Comparison of ENCODE assay signal across 8 mouse cellular contexts in the genomic region with DNA sequence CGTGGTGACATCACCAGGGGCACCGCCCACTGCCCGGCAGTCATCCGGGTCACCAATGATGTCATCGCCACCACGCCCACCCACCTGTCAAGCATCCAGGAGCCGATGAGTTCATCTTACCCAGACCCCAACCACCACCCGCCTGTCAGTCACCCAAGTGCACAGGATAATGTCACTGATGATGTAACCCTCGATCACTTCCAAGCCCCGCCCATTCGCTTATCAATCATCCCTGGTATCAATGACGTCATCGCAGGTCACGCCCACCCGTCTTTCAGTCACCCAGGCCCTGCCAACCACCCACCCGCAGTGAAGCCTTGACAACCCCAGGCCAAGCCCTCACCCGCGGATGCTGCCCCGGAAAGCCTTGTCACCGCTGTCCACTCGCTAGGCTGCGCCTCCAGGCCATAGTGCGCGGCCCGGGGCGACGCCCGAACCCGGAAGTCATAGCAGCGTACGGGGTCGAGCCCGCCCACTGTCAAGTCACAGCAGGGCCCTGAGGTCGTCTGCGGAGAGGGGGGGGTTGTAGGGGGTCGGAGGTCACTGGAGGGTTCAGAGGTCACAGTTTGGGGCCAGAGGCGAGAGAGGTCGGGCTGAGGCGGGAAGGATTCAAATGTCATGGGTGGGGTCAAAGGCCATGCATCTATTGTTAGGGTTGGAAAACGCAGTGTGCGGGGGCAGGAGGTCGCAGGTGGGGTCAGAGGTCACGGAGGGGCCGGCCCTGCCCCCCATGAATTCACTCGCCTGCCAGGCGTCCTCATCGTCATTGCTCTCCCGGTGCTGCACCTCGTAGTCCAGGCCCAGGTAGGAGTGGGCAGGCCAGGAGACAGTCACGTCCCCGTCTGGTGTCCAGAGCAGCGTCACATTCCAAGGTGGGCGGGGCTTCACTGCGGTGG. TPM values are rescaled to one million over a fixed set of nuclear protein-coding genes. Genes with fewer than 3 reads are reported as not detected.
DNase-seq lines count a peak whose midpoint lies in the region; ATAC-seq and TF ChIP-seq lines count a peak whose summit lies in the region.

No protein-coding gene starts in this region.

- H3K27ac ChIP-seq in forebrain, embryonic 10.5 days = peak overlapping the region; percentile 83; the same call in 1 of the 2 replicates
- H3K27ac ChIP-seq in hindbrain, embryonic 13.5 days = peak overlapping the region; percentile 98
- H3K27ac ChIP-seq in midbrain, postnatal 0 days (ENCODE audit: low read depth, low read length) = peak overlapping the region; percentile 95

- no peak overlapping the region for H3K9ac ChIP-seq in hindbrain, embryonic 13.5 days
- no peak overlapping the region for H3K9ac ChIP-seq in midbrain, postnatal 0 days (replicated peaks; ENCODE audit: low read length, poor library complexity, severe bottlenecking)

- 0 out of 2 replicates have a peak, but pooled peaks cover 4% of the 10 kb centered on the region for H3K4me1 ChIP-seq in forebrain, embryonic 10.5 days
- no peaks in the 10 kb centered on the region for H3K4me1 ChIP-seq in hindbrain, embryonic 13.5 days (replicated peaks)
- no peaks in the 10 kb centered on the region for H3K4me1 ChIP-seq in midbrain, postnatal 0 days (ENCODE audit: insufficient read depth, low read length)

- intact Hi-C loops in heart, postnatal 25 days (cut with DNase I) = no loop called here
- intact Hi-C loops in left cerebral cortex, postnatal 36 days (cut with DNase I) = loop anchor here (5.0 to 10.0 kb wide), 2 partner anchors 309 to 551 kb away; partner anchors contain the start of gene Gtpbp6

- H3K27me3 ChIP-seq in forebrain, embryonic 10.5 days (ENCODE audit: poor library complexity, severe bottlenecking) = no peaks in the 10 kb centered on the region
- H3K27me3 ChIP-seq in hindbrain, embryonic 13.5 days = no peaks in the 10 kb centered on the region
- no peaks in the 10 kb centered on the region for H3K27me3 ChIP-seq in midbrain, postnatal 0 days (ENCODE audit: insufficient read depth, low read length)

- H3K4me3 ChIP-seq in forebrain, embryonic 10.5 days = peak overlapping the region; percentile 72
- H3K4me3 ChIP-seq in hindbrain, embryonic 13.5 days = peak overlapping the region; percentile 59
- H3K4me3 ChIP-seq in midbrain, postnatal 0 days (ENCODE audit: low read depth, low read length) = peak overlapping the region; percentile 58; the same call in 1 of the 2 replicates

- WGBS in forebrain, embryonic 10.5 days = 77% methylated on average over 53 of the region's 54 CpGs
- 79% methylated on average over 54 of the region's 54 CpGs for WGBS in hindbrain, embryonic 13.5 days
- WGBS in midbrain, postnatal 0 days = 79% methylated on average over 54 of the region's 54 CpGs

- peak; percentile 15 to 20 for DNase-seq in heart, adult 18-20 months
- DNase-seq in heart, postnatal 25 days (ENCODE audit: low spot score) = no peak
- DNase-seq in NIH3T3 (ENCODE audit: low read depth) = peak; percentile 38
- no peak for DNase-seq in forebrain, embryonic 10.5 days (ENCODE audit: extremely low spot score, low spot score)
- peak; percentile 48 to 49 for DNase-seq in left cerebral cortex, postnatal 36 days (ENCODE audit: low spot score in 2 of 2)
- no peak for DNase-seq in midbrain, postnatal 0 days (ENCODE audit: low spot score)

- H3K4me2 ChIP-seq in hindbrain, embryonic 13.5 days = peak overlapping the region; percentile 56
- peak overlapping the region; percentile 51; the same call in 1 of the 2 replicates for H3K4me2 ChIP-seq in midbrain, postnatal 0 days (ENCODE audit: low read depth, low read length, poor library complexity, severe bottlenecking)

- H3K36me3 ChIP-seq in forebrain, embryonic 10.5 days (replicated peaks) = peaks cover 29% of the 10 kb centered on the region
- peaks cover 39% of the 10 kb centered on the region for H3K36me3 ChIP-seq in hindbrain, embryonic 13.5 days
- no peaks in the 10 kb centered on the region for H3K36me3 ChIP-seq in midbrain, postnatal 0 days (ENCODE audit: insufficient read depth, low read length)

- 0 out of 2 replicates have a peak, but pooled peaks have one; percentile 5 for ATAC-seq in hindbrain, embryonic 13.5 days (ENCODE audit: low FRiP score)
- peak; percentile 0; the same call in 1 of the 2 replicates for ATAC-seq in midbrain, postnatal 0 days (ENCODE audit: low FRiP score)
- ATAC-seq in erythroid progenitor cell, adult 5-6 weeks (replicated peaks; ENCODE audit: low FRiP score, poor library complexity, severe bottlenecking) = no peak

- H3K9me3 ChIP-seq in forebrain, embryonic 10.5 days = peaks cover 72% of the 10 kb centered on the region
- H3K9me3 ChIP-seq in hindbrain, embryonic 13.5 days = peaks cover 56% of the 10 kb centered on the region
- peaks cover 33% of the 10 kb centered on the region for H3K9me3 ChIP-seq in midbrain, postnatal 0 days (ENCODE audit: low read length)

- TF ChIP-seq CTCF in midbrain, postnatal 0 days (IDR thresholded peaks at IDR 0.05) = no peak

RNA-seq across cellular contexts. Expression of gene Crlf2, which starts 2.9 kb away (rescaled TPM):
- 1 to 10 TPM; 6.4 to 8.5 TPM for total RNA-seq in heart, adult 18-20 months (2021)
- total RNA-seq in heart, postnatal 25 days (2021) = 1 to 10 TPM; 6.3 to 7.1 TPM
- polyA plus RNA-seq in forebrain, embryonic 10.5 days (2016; fragmentation: Nextera tagmentation; extraction: Ambion mirVana) = 2.9 and 3.2 TPM in 2 replicates
- 14.4 and 16.7 TPM in 2 replicates for polyA plus RNA-seq in hindbrain, embryonic 13.5 days (2015; fragmentation: Nextera tagmentation; extraction: Ambion mirVana)
- total RNA-seq in left cerebral cortex, postnatal 36 days (2021) = 10 to 100 TPM; 29.3 to 33.7 TPM
- 23.4 and 44.4 TPM in 2 replicates for total RNA-seq in midbrain, postnatal 0 days (2014; rRNA removed)
- polyA plus RNA-seq in midbrain, postnatal 0 days (2015; fragmentation: Nextera tagmentation; extraction: Ambion mirVana) = 29.2 and 30.9 TPM in 2 replicates
- 9.2 TPM in 1 of 2 replicates, not detected in the other for total RNA-seq in erythroid progenitor cell, adult 5-6 weeks (2015; ENCODE audit: low replicate concordance)
- 3.0 and 3.6 TPM in 2 replicates for total RNA-seq in erythroid progenitor cell, adult 5-6 weeks (2017; ENCODE audit: low replicate concordance)

Comparison
In these comparisons a context has a peak if more than half of its experiments do, and no peak if none do; other contexts are left out.
1. DNase-seq: peak in heart, adult 18-20 months (2 of 2), NIH3T3 (single experiment) and left cerebral cortex, postnatal 36 days (2 of 2); none in heart, postnatal 25 days (single experiment), forebrain, embryonic 10.5 days (single experiment) and midbrain, postnatal 0 days (single experiment).
2. Peak in every context shown above with its lines, with median percentiles within 50 percentile points of each other: H3K27ac ChIP-seq and H3K4me3 ChIP-seq.